Mouse (Mus musculus) adrenal gland, adult 8-10 months (tissue): ENCODE data around the gene Ube2c. TPM values are rescaled to one million over a fixed set of nuclear protein-coding genes. Genes with fewer than 3 reads are reported as not detected.

Experiments
- DNase-seq: peaks from one replicate; pipeline ENCODE4 v3.0.0; 2022
- total RNA-seq, 4 experiments: library from RNA; stranded (reverse); gene quantifications; 2 replicates each; pipeline ENCODE4 v1.2.4; 2022

Gene Ube2c
- total RNA-seq, 4 experiments from 2014 or later = 1.1 to 5.1 (median 2.0) TPM

GRCm38 (mm10) chr2:164823969-164824368 lies 54.3 kb downstream of the Ube2c start:
- DNase-seq = no peak

GRCm38 (mm10) chr2:164825521-164825920 lies 55.8 kb downstream of the Ube2c start:
- DNase-seq = no peak

- no peak for DNase-seq
These were observed 57.6 kb downstream of the Ube2c start for GRCm38 (mm10) chr2:164827146-164827850.

Other genes starting within 250 kb of the Ube2c start
- gene Wfdc2, start 207.5 kb upstream of the Ube2c start, total RNA-seq = not detected
- gene Spint3, start 196.4 kb upstream of the Ube2c start, total RNA-seq = not detected
- under 1 TPM; 0.38 to 0.77 (median 0.52) TPM for gene Wfdc6a, start 184.5 kb upstream of the Ube2c start, total RNA-seq
- gene Eppin, start 176.3 kb upstream of the Ube2c start, total RNA-seq = not detected
- not detected for gene Wfdc6b, start 156.4 kb upstream of the Ube2c start, total RNA-seq
- under 1 TPM in 2 of 4 experiments, not detected in 2; 0.35 to 0.89 TPM for gene Wfdc8, start 156.3 kb upstream of the Ube2c start, total RNA-seq
- gene Wfdc16, start 131.1 kb upstream of the Ube2c start, total RNA-seq = not detected
- gene Wfdc10, start 113.9 kb upstream of the Ube2c start, total RNA-seq = not detected
- gene Wfdc9, start 113.3 kb upstream of the Ube2c start, total RNA-seq = not detected
- not detected for gene Wfdc11, start 95.8 kb upstream of the Ube2c start, total RNA-seq
- not detected for gene Wfdc13, start 84.8 kb upstream of the Ube2c start, total RNA-seq
- gene Spint4, start 71.4 kb upstream of the Ube2c start, total RNA-seq = not detected
- not detected for gene Spint5, start 54.6 kb upstream of the Ube2c start, total RNA-seq
- under 1 TPM; 0.31 to 0.71 (median 0.49) TPM for gene Wfdc3, start 24.0 kb upstream of the Ube2c start, total RNA-seq
- gene Dnttip1, start 23.9 kb upstream of the Ube2c start, total RNA-seq = 10 to 100 TPM; 35.2 to 52.1 (median 46.1) TPM
- not detected for gene Tnnc2, start 10.1 kb downstream of the Ube2c start, total RNA-seq
- 10 to 100 TPM; 34.5 to 58.3 (median 46.7) TPM for gene Snx21, start 15.9 kb downstream of the Ube2c start, total RNA-seq
- 10 to 100 TPM; 32.9 to 46.5 (median 39.6) TPM for gene Acot8, start 35.0 kb downstream of the Ube2c start, total RNA-seq
- 1 to 10 TPM; 4.0 to 6.7 (median 5.7) TPM for gene Zswim3, start 35.2 kb downstream of the Ube2c start, total RNA-seq
- gene Zswim1, start 52.8 kb downstream of the Ube2c start, total RNA-seq = 10 to 100 TPM; 11.1 to 15.3 (median 13.4) TPM
- under 1 TPM in 2 of 4 experiments, not detected in 2; 0.51 to 0.86 TPM for gene Spata25, start 58.6 kb downstream of the Ube2c start, total RNA-seq
- gene Ctsa, start 63.0 kb downstream of the Ube2c start, total RNA-seq = 100 to 1,000 TPM; 103 to 166 (median 137) TPM
- gene Neurl2, start 63.6 kb downstream of the Ube2c start, total RNA-seq = 1 to 10 TPM in 3 of 4 experiments, under 1 TPM in 1; 0.90 to 4.9 (median 3.1) TPM
- 10 to 100 TPM; 26.0 to 57.3 (median 35.5) TPM for gene Pltp, start 87.8 kb downstream of the Ube2c start, total RNA-seq
- 10 to 100 TPM; 49.4 to 74.0 (median 65.6) TPM for gene Pcif1, start 109.4 kb downstream of the Ube2c start, total RNA-seq
- 10 to 100 TPM; 17.3 to 26.7 (median 20.3) TPM for gene Zfp335, start 141.9 kb downstream of the Ube2c start, total RNA-seq
- gene Mmp9, start 170.9 kb downstream of the Ube2c start, total RNA-seq = 1 to 10 TPM in 1 of 4 experiments, under 1 TPM in 3; 0.49 to 1.4 (median 0.84) TPM
- 10 to 100 TPM in 3 of 4 experiments, 1 to 10 TPM in 1; 6.7 to 18.3 (median 14.0) TPM for gene Slc12a5, start 190.9 kb downstream of the Ube2c start, total RNA-seq